In genomic region chr8:84990349-84990748, GRCm38 (mm10) we compare ENCODE assay signal across 8 mouse cellular contexts. TPM values are rescaled to one million over a fixed set of nuclear protein-coding genes. Genes with fewer than 3 reads are reported as not detected.
DNase-seq lines count a peak whose midpoint lies in the region; ATAC-seq and TF ChIP-seq lines count a peak whose summit lies in the region.

Gene Hook2 (plus strand): TSS chr8:84990603.

- peak within 1 kb of the TSS; percentile 79 for H3K4me2 ChIP-seq in hindbrain, embryonic 14.5 days (replicated peaks)

- POLR2A ChIA-PET in Patski (lab: Charles Lee), result interaction anchor here (0.6 to 10.0 kb wide), 6 partner anchors 13 to 163 kb away, joined by 3 to 225 read pairs (median 7); partner anchors contain the start of genes Junb, Prdx2 and Rnaseh2a

- CTCF ChIA-PET in Patski (lab: Charles Lee), result interaction anchor here (0.7 to 8.7 kb wide), 11 partner anchors 8 to 83 kb away, joined by 3 to 351 read pairs (median 3); partner anchors contain the start of genes Dnase2a, Gm49661, Junb and Prdx2

- no peaks in the 10 kb centered on the region for H3K27me3 ChIP-seq in Patski
- H3K27me3 ChIP-seq in hindbrain, embryonic 14.5 days (ENCODE audit: control insufficient read depth, insufficient read depth, low read length), result peaks cover 14% of the 10 kb centered on the region; the same call in 1 of the 2 replicates

- H3K9me3 ChIP-seq in hindbrain, embryonic 14.5 days (ENCODE audit: control insufficient read depth, low read length), result no peaks in the 10 kb centered on the region

- peaks cover 15% of the 10 kb centered on the region for H3K4me1 ChIP-seq in hindbrain, embryonic 14.5 days (replicated peaks; ENCODE audit: control insufficient read depth, insufficient read depth, low read length)

- peak within 1 kb of the TSS; percentile 73 for H3K9ac ChIP-seq in hindbrain, embryonic 14.5 days

- DNase-seq in Patski (ENCODE audit: low read depth, low spot score), result no peak
- DNase-seq in cerebellum, postnatal 14 days, result peak; percentile 98 to 99
- DNase-seq in frontal cortex, postnatal 25 days (ENCODE audit: low spot score in 2 of 2), result peak; percentile 94 to 96
- peak; percentile 99 for DNase-seq in hindbrain, embryonic 14.5 days (ENCODE audit: low spot score)
- peak; percentile 93 to 94 for DNase-seq in layer of hippocampus, postnatal 36 days
- peak; percentile 99 for DNase-seq in lung, postnatal 36 days
- DNase-seq in retina, postnatal 1 day, result peak; percentile 99
- DNase-seq in urinary bladder, adult 18-20 months (ENCODE audit: low spot score in 2 of 2), result peak; percentile 94 to 96

- under 1% methylated on average over 20 of the region's 28 CpGs for WGBS in hindbrain, embryonic 14.5 days

- H3K27ac ChIP-seq in hindbrain, embryonic 14.5 days, result peak within 1 kb of the TSS; percentile 77

- peak; percentile 72 for ATAC-seq in Patski
- ATAC-seq in hindbrain, embryonic 14.5 days (ENCODE audit: low FRiP score), result peak; percentile 92

- peak within 1 kb of the TSS; percentile 60 for H3K4me3 ChIP-seq in hindbrain, embryonic 14.5 days (replicated peaks; ENCODE audit: low read length)

- in situ Hi-C loops in Patski (cut with MboI; ENCODE audit: low pct_unique_long_range_greater_than_20kb), result no loop called here

- no peak for TF ChIP-seq CTCF in Patski (IDR thresholded peaks at IDR 0.05)

- peaks cover 5% of the 10 kb centered on the region; the same call in 1 of the 2 replicates for H3K36me3 ChIP-seq in hindbrain, embryonic 14.5 days (replicated peaks; ENCODE audit: control insufficient read depth, insufficient read depth)

RNA-seq across cellular contexts. Expression of gene Hook2, which starts in this region (rescaled TPM):
- 33.0 TPM for polyA plus RNA-seq in Patski (2021)
- 24.6 and 27.3 TPM in 2 replicates for polyA plus RNA-seq in hindbrain, embryonic 14.5 days (2014; fragmentation: Nextera tagmentation; extraction: Ambion mirVana)
- 1 to 10 TPM; 7.8 to 9.7 TPM for total RNA-seq in layer of hippocampus, postnatal 36 days (2021)
